Mouse (Mus musculus): ENCODE data around the gene Musk. TPM values are rescaled to one million over a fixed set of nuclear protein-coding genes. Genes with fewer than 3 reads are reported as not detected.

Musk gene
- polyA plus RNA-seq (2014; fragmentation: Illumina TruSeq; extraction: RNeasy Lipid Tissue Mini Kit (QIAGEN cat#74804); ENCODE audit: low read depth, low replicate concordance), result 0.95 TPM

GRCm38 (mm10) chr4:58285687-58286086 lies at the start of gene Musk:
Gene Musk, plus strand, starts transcription at chr4:58285960.

Other genes with a start within 250 kb of the Musk start
- gene Svep1, start 79.1 kb upstream of the Musk start, polyA plus RNA-seq (2014; fragmentation: Illumina TruSeq; extraction: RNeasy Lipid Tissue Mini Kit (QIAGEN cat#74804); ENCODE audit: low read depth, low replicate concordance), result 4.4 TPM

All from sigmoid colon, adult 10 weeks (tissue).